Mouse (Mus musculus): ENCODE results near the gene Tlk2. TPM values are rescaled to one million over a fixed set of nuclear protein-coding genes. Genes with fewer than 3 reads are reported as not detected.

Gene Tlk2
- polyA plus RNA-seq, 1 experiment = 140 TPM

- Histone ChIP-seq H3K4me1 (ENCODE audit: control insufficient read depth, insufficient read depth, low read length) (no peaks in the 10 kb centered on the region), H3K4me3 (ENCODE audit: low read depth, low read length) (peak overlapping the region; percentile 93), H3K36me3 (ENCODE audit: control insufficient read depth, insufficient read depth, low read length, poor library complexity, severe bottlenecking) (peaks cover 19% of the 10 kb centered on the region), H3K9ac (ENCODE audit: low read depth, poor library complexity, severe bottlenecking) (peak overlapping the region; percentile 100), H3K27ac (ENCODE audit: insufficient read depth, low read length) (peak overlapping the region; percentile 82), H3K27me3 (ENCODE audit: control insufficient read depth, insufficient read depth, low read length, poor library complexity, severe bottlenecking) (no peaks in the 10 kb centered on the region), H3K9me3 (replicated peaks; ENCODE audit: control insufficient read depth, insufficient read depth, low read length, poor library complexity, severe bottlenecking) (no peaks in the 10 kb centered on the region)
- no peak for TF ChIP-seq CTCF (IDR thresholded peaks at IDR 0.05; ENCODE audit: low read depth, low read length)
- TF ChIP-seq EP300 (IDR thresholded peaks at IDR 0.05; ENCODE audit: insufficient read depth, low read depth, low read length) = no peak
- TF ChIP-seq POLR2A (IDR thresholded peaks at IDR 0.05; ENCODE audit: insufficient read depth, low read length) = no peak
Measured at GRCm38 (mm10) chr11:105182461-105182855, 3.9 kb downstream of the Tlk2 start.

GRCm38 (mm10) chr11:105184678-105185077 lies 6.1 kb downstream of the Tlk2 start:
- H3K4me1 ChIP-seq (ENCODE audit: control insufficient read depth, insufficient read depth, low read length) = no peaks in the 10 kb centered on the region
- H3K4me3 ChIP-seq (ENCODE audit: low read depth, low read length) = no peak overlapping the region
- no peaks in the 10 kb centered on the region for H3K27me3 ChIP-seq (ENCODE audit: control insufficient read depth, insufficient read depth, low read length, poor library complexity, severe bottlenecking)
- H3K27ac ChIP-seq (ENCODE audit: insufficient read depth, low read length) = no peak overlapping the region
- TF ChIP-seq POLR2A (IDR thresholded peaks at IDR 0.05; ENCODE audit: insufficient read depth, low read length) = no peak
- TF ChIP-seq CTCF (IDR thresholded peaks at IDR 0.05; ENCODE audit: low read depth, low read length) = peak; percentile 63
- H3K36me3 ChIP-seq (ENCODE audit: control insufficient read depth, insufficient read depth, low read length, poor library complexity, severe bottlenecking) = peaks cover 23% of the 10 kb centered on the region
- 0 out of 2 replicates have a peak overlapping the region, but pooled peaks have one; percentile 56 for H3K9ac ChIP-seq (ENCODE audit: low read depth, poor library complexity, severe bottlenecking)
- H3K9me3 ChIP-seq (replicated peaks; ENCODE audit: control insufficient read depth, insufficient read depth, low read length, poor library complexity, severe bottlenecking) = no peaks in the 10 kb centered on the region

GRCm38 (mm10) chr11:105192186-105192585 lies 13.6 kb downstream of the Tlk2 start:
- Histone ChIP-seq H3K9me3 (replicated peaks; ENCODE audit: control insufficient read depth, insufficient read depth, low read length, poor library complexity, severe bottlenecking) (no peaks in the 10 kb centered on the region), H3K4me3 (ENCODE audit: low read depth, low read length) (no peak overlapping the region), H3K36me3 (ENCODE audit: control insufficient read depth, insufficient read depth, low read length, poor library complexity, severe bottlenecking) (peaks cover 20% of the 10 kb centered on the region), H3K27me3 (ENCODE audit: control insufficient read depth, insufficient read depth, low read length, poor library complexity, severe bottlenecking) (no peaks in the 10 kb centered on the region), H3K27ac (ENCODE audit: insufficient read depth, low read length) (no peak overlapping the region), H3K9ac (ENCODE audit: low read depth, poor library complexity, severe bottlenecking) (no peak overlapping the region), H3K4me1 (ENCODE audit: control insufficient read depth, insufficient read depth, low read length) (no peaks in the 10 kb centered on the region)
- TF ChIP-seq CTCF (IDR thresholded peaks at IDR 0.05; ENCODE audit: low read depth, low read length) (no peak), EP300 (IDR thresholded peaks at IDR 0.05; ENCODE audit: insufficient read depth, low read depth, low read length) (no peak), POLR2A (IDR thresholded peaks at IDR 0.05; ENCODE audit: insufficient read depth, low read length) (no peak)

- TF ChIP-seq EP300 (IDR thresholded peaks at IDR 0.05; ENCODE audit: insufficient read depth, low read depth, low read length) (no peak), POLR2A (IDR thresholded peaks at IDR 0.05; ENCODE audit: insufficient read depth, low read length) (no peak), CTCF (IDR thresholded peaks at IDR 0.05; ENCODE audit: low read depth, low read length) (no peak)
- H3K9me3 ChIP-seq (replicated peaks; ENCODE audit: control insufficient read depth, insufficient read depth, low read length, poor library complexity, severe bottlenecking) = no peaks in the 10 kb centered on the region
- H3K36me3 ChIP-seq (ENCODE audit: control insufficient read depth, insufficient read depth, low read length, poor library complexity, severe bottlenecking) = peaks cover 12% of the 10 kb centered on the region
- H3K9ac ChIP-seq (ENCODE audit: low read depth, poor library complexity, severe bottlenecking) = no peak overlapping the region; the same call in 1 of the 2 replicates
- H3K27ac ChIP-seq (ENCODE audit: insufficient read depth, low read length) = no peak overlapping the region
- no peaks in the 10 kb centered on the region for H3K27me3 ChIP-seq (ENCODE audit: control insufficient read depth, insufficient read depth, low read length, poor library complexity, severe bottlenecking)
- no peaks in the 10 kb centered on the region for H3K4me1 ChIP-seq (ENCODE audit: control insufficient read depth, insufficient read depth, low read length)
- H3K4me3 ChIP-seq (ENCODE audit: low read depth, low read length) = no peak overlapping the region
Measured at GRCm38 (mm10) chr11:105196893-105197662, 18.5 kb downstream of the Tlk2 start.

GRCm38 (mm10) chr11:105202403-105202802 lies 23.8 kb downstream of the Tlk2 start:
- H3K27me3 ChIP-seq (ENCODE audit: control insufficient read depth, insufficient read depth, low read length, poor library complexity, severe bottlenecking) = no peaks in the 10 kb centered on the region
- TF ChIP-seq EP300 (IDR thresholded peaks at IDR 0.05; ENCODE audit: insufficient read depth, low read depth, low read length) (no peak), POLR2A (IDR thresholded peaks at IDR 0.05; ENCODE audit: insufficient read depth, low read length) (no peak), CTCF (IDR thresholded peaks at IDR 0.05; ENCODE audit: low read depth, low read length) (peak; percentile 47)
- no peak overlapping the region for H3K9ac ChIP-seq (ENCODE audit: low read depth, poor library complexity, severe bottlenecking)
- no peak overlapping the region for H3K4me3 ChIP-seq (ENCODE audit: low read depth, low read length)
- no peaks in the 10 kb centered on the region for H3K9me3 ChIP-seq (replicated peaks; ENCODE audit: control insufficient read depth, insufficient read depth, low read length, poor library complexity, severe bottlenecking)
- H3K36me3 ChIP-seq (ENCODE audit: control insufficient read depth, insufficient read depth, low read length, poor library complexity, severe bottlenecking) = no peaks in the 10 kb centered on the region; the same call in 1 of the 2 replicates
- no peak overlapping the region for H3K27ac ChIP-seq (ENCODE audit: insufficient read depth, low read length)
- no peaks in the 10 kb centered on the region for H3K4me1 ChIP-seq (ENCODE audit: control insufficient read depth, insufficient read depth, low read length)

- no peaks in the 10 kb centered on the region for H3K9me3 ChIP-seq (replicated peaks; ENCODE audit: control insufficient read depth, insufficient read depth, low read length, poor library complexity, severe bottlenecking)
- H3K27ac ChIP-seq (ENCODE audit: insufficient read depth, low read length) = no peak overlapping the region
- no peak overlapping the region for H3K4me3 ChIP-seq (ENCODE audit: low read depth, low read length)
- H3K9ac ChIP-seq (ENCODE audit: low read depth, poor library complexity, severe bottlenecking) = no peak overlapping the region
- peaks cover 17% of the 10 kb centered on the region for H3K36me3 ChIP-seq (ENCODE audit: control insufficient read depth, insufficient read depth, low read length, poor library complexity, severe bottlenecking)
- TF ChIP-seq EP300 (IDR thresholded peaks at IDR 0.05; ENCODE audit: insufficient read depth, low read depth, low read length) (no peak), CTCF (IDR thresholded peaks at IDR 0.05; ENCODE audit: low read depth, low read length) (no peak), POLR2A (IDR thresholded peaks at IDR 0.05; ENCODE audit: insufficient read depth, low read length) (no peak)
- no peaks in the 10 kb centered on the region for H3K4me1 ChIP-seq (ENCODE audit: control insufficient read depth, insufficient read depth, low read length)
- no peaks in the 10 kb centered on the region for H3K27me3 ChIP-seq (ENCODE audit: control insufficient read depth, insufficient read depth, low read length, poor library complexity, severe bottlenecking)
Measured at GRCm38 (mm10) chr11:105210007-105210406, 31.4 kb downstream of the Tlk2 start.

All from ES-Bruce4 (cell line).